Mouse (Mus musculus): ENCODE data around the gene Camkk1. TPM values are rescaled to one million over a fixed set of nuclear protein-coding genes. Genes with fewer than 3 reads are reported as not detected.
A peak's percentile ranks its signal among the peaks of the same experiment; 100 is the strongest.

Gene Camkk1
- polyA plus RNA-seq, 1 experiment from 2014 or later, result 30.6 TPM

GRCm38 (mm10) chr11:73016103-73016420 is 2.7 kb upstream of the Camkk1 start:
- ATAC-seq (replicated peaks), result no peak
- no peaks in the 10 kb centered on the region for H3K9me3 ChIP-seq
- 70% methylated on average over 6 of the region's 6 CpGs for WGBS
- H3K4me2 ChIP-seq, result no peak overlapping the region
- no peak overlapping the region for H3K9ac ChIP-seq
- H3K27ac ChIP-seq, result no peak overlapping the region
- H3K4me3 ChIP-seq, result no peak overlapping the region
- H3K27me3 ChIP-seq (replicated peaks), result peaks cover 15% of the 10 kb centered on the region
- no peaks in the 10 kb centered on the region for H3K36me3 ChIP-seq (replicated peaks)
- H3K4me1 ChIP-seq, result peaks cover 16% of the 10 kb centered on the region

- Histone ChIP-seq H3K9ac (peak overlapping the region; percentile 66), H3K9me3 (no peaks in the 10 kb centered on the region), H3K36me3 (replicated peaks) (no peaks in the 10 kb centered on the region), H3K4me1 (peaks cover 16% of the 10 kb centered on the region), H3K4me3 (peak overlapping the region; percentile 76), H3K27ac (peak overlapping the region; percentile 76), H3K27me3 (replicated peaks) (peaks cover 15% of the 10 kb centered on the region), H3K4me2 (peak overlapping the region; percentile 92)
- peak; percentile 83 for ATAC-seq (replicated peaks)
- under 1% methylated on average over 46 of the region's 46 CpGs for WGBS
Measured at GRCm38 (mm10) chr11:73019147-73019795, 463 bp downstream of the Camkk1 start.

- H3K4me3 ChIP-seq, result no peak overlapping the region
- H3K9ac ChIP-seq, result no peak overlapping the region
- peaks cover 15% of the 10 kb centered on the region for H3K27me3 ChIP-seq (replicated peaks)
- H3K4me1 ChIP-seq, result peaks cover 16% of the 10 kb centered on the region
- ATAC-seq (replicated peaks), result no peak
- H3K9me3 ChIP-seq, result no peaks in the 10 kb centered on the region
- H3K4me2 ChIP-seq, result no peak overlapping the region
- no peaks in the 10 kb centered on the region for H3K36me3 ChIP-seq (replicated peaks)
- no peak overlapping the region for H3K27ac ChIP-seq
- WGBS, result 54% methylated on average over 7 of the region's 7 CpGs
Measured at GRCm38 (mm10) chr11:73020953-73021800, 2.4 kb downstream of the Camkk1 start.

GRCm38 (mm10) chr11:73023099-73023498 is 4.3 kb downstream of the Camkk1 start:
- peaks cover 11% of the 10 kb centered on the region; the same call in 1 of the 2 replicates for H3K27me3 ChIP-seq (replicated peaks)
- H3K36me3 ChIP-seq (replicated peaks), result no peaks in the 10 kb centered on the region
- 49% methylated on average over 9 of the region's 9 CpGs for WGBS
- no peak overlapping the region for H3K9ac ChIP-seq
- no peak for ATAC-seq (replicated peaks)
- peaks cover 16% of the 10 kb centered on the region for H3K4me1 ChIP-seq
- H3K4me2 ChIP-seq, result no peak overlapping the region
- H3K4me3 ChIP-seq, result no peak overlapping the region
- H3K9me3 ChIP-seq, result no peaks in the 10 kb centered on the region
- H3K27ac ChIP-seq, result no peak overlapping the region

GRCm38 (mm10) chr11:73023827-73024226 is 5.0 kb downstream of the Camkk1 start:
- no peak overlapping the region for H3K4me2 ChIP-seq
- H3K4me1 ChIP-seq, result peaks cover 11% of the 10 kb centered on the region
- no peak overlapping the region for H3K9ac ChIP-seq
- no peak for ATAC-seq (replicated peaks)
- 20% methylated on average over 4 of the region's 4 CpGs for WGBS
- peaks cover 11% of the 10 kb centered on the region; the same call in 1 of the 2 replicates for H3K27me3 ChIP-seq (replicated peaks)
- no peak overlapping the region for H3K27ac ChIP-seq
- no peaks in the 10 kb centered on the region for H3K36me3 ChIP-seq (replicated peaks)
- no peak overlapping the region for H3K4me3 ChIP-seq
- H3K9me3 ChIP-seq, result no peaks in the 10 kb centered on the region

DNA sequence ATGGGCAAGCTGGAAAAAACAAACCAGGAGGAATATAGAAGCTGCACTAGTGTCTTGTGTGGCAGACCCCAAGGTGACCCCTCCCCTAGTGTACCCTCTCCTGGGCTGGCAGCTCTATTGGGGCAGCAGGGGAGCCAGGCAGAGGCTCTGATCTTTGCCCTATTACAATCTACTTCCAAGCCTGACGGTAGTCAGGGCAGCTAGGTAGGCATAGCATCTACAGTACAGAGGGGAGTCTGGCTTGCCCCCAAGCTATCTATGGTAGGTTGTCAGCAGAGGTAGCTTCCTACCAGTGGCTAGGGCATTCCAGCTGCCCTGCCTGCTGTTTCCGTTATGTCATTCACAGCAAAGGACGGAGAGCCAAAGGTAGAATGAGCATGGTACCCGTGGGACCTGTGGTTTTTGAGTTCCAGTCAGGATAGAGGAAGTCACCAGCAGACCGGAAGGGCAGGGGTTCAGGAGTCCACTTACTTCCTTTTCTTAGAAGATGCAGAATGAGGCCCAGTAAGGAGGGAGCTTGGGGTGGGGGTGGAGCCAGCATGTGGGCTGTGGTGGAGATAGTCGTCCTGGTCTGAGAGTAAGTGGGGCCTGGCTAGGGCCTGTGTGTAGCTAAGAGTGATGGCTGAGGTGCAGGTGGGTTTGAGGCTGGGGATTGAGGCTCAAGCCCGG is 5.6 kb downstream of the Camkk1 start:
- H3K36me3 ChIP-seq (replicated peaks), result no peaks in the 10 kb centered on the region
- no peak for ATAC-seq (replicated peaks)
- no peak overlapping the region for H3K9ac ChIP-seq
- 68% methylated on average over 7 of the region's 7 CpGs for WGBS
- peaks cover 11% of the 10 kb centered on the region for H3K4me1 ChIP-seq
- H3K27me3 ChIP-seq (replicated peaks), result peaks cover 11% of the 10 kb centered on the region; the same call in 1 of the 2 replicates
- H3K27ac ChIP-seq, result no peak overlapping the region
- no peak overlapping the region for H3K4me3 ChIP-seq
- no peaks in the 10 kb centered on the region for H3K9me3 ChIP-seq
- H3K4me2 ChIP-seq, result no peak overlapping the region

DNA sequence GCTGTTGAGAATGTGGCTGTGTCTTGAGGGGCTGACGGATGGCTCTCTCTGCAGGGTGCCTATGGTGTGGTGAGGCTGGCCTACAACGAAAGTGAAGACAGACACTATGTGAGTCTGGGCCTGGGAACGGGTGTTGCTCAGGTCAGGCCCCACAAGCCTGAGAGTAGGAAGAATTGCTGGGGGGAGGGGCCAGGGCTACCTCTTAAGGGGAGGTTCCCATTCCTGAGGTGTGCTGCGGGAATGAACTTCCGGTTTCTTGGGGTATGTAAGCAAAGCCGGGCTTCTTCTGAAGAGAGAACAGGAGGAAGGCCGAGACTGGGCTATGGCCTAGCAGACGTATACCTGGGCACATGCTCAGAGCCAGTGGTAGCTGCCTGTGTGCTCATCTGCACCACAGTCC is 8.2 kb downstream of the Camkk1 start:
- no peaks in the 10 kb centered on the region for H3K36me3 ChIP-seq (replicated peaks)
- no peak overlapping the region for H3K4me2 ChIP-seq
- ATAC-seq (replicated peaks), result no peak
- no peaks in the 10 kb centered on the region for H3K27me3 ChIP-seq (replicated peaks)
- WGBS, result 59% methylated on average over 8 of the region's 8 CpGs
- no peak overlapping the region for H3K9ac ChIP-seq
- H3K4me3 ChIP-seq, result no peak overlapping the region
- peaks cover 11% of the 10 kb centered on the region for H3K4me1 ChIP-seq
- H3K27ac ChIP-seq, result no peak overlapping the region
- H3K9me3 ChIP-seq, result no peaks in the 10 kb centered on the region

GRCm38 (mm10) chr11:73030821-73031498 is 12.2 kb downstream of the Camkk1 start:
- no peaks in the 10 kb centered on the region for H3K27me3 ChIP-seq (replicated peaks)
- peak overlapping the region; percentile 57 for H3K4me2 ChIP-seq
- H3K4me1 ChIP-seq, result peaks cover 11% of the 10 kb centered on the region
- peak overlapping the region; percentile 29 for H3K4me3 ChIP-seq
- ATAC-seq (replicated peaks), result peak; percentile 93
- no peaks in the 10 kb centered on the region for H3K36me3 ChIP-seq (replicated peaks)
- H3K9me3 ChIP-seq, result no peaks in the 10 kb centered on the region
- H3K27ac ChIP-seq, result peak overlapping the region; percentile 82
- 24% methylated on average over 20 of the region's 20 CpGs for WGBS
- H3K9ac ChIP-seq, result peak overlapping the region; percentile 40; the same call in 1 of the 2 replicates

- 36% methylated on average over 5 of the region's 5 CpGs for WGBS
- peak overlapping the region; percentile 31; the same call in 1 of the 2 replicates for H3K9ac ChIP-seq
- no peaks in the 10 kb centered on the region for H3K36me3 ChIP-seq (replicated peaks)
- H3K9me3 ChIP-seq, result no peaks in the 10 kb centered on the region
- peak overlapping the region; percentile 57 for H3K4me2 ChIP-seq
- H3K4me1 ChIP-seq, result peaks cover 11% of the 10 kb centered on the region
- H3K4me3 ChIP-seq, result peak overlapping the region; percentile 29; the same call in 1 of the 2 replicates
- H3K27me3 ChIP-seq (replicated peaks), result no peaks in the 10 kb centered on the region
- H3K27ac ChIP-seq, result peak overlapping the region; percentile 82
- ATAC-seq (replicated peaks), result no peak
Measured at GRCm38 (mm10) chr11:73031536-73031935, 12.7 kb downstream of the Camkk1 start.

DNA sequence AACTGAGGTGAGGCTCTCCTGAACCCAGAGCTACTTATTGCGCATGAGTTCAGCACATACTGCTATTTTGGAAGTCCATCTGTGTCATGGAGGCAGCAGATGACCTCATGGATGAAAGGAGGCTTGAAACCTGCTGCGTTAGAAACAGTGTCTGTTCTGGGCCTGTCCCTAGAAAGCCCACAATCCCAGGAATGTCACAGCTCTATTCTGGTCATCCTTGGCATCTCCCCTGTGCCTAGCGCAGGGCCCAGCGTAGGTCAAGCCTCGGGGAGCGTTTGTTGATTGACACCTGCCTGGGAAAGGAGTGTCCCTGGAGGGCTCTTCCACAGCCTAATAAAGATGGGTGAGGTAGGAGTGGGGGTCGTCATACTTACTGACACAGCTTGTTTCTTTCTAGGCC is 17.3 kb downstream of the Camkk1 start:
- peaks cover 7% of the 10 kb centered on the region for H3K4me1 ChIP-seq
- WGBS, result 84% methylated on average over 7 of the region's 7 CpGs
- no peak for ATAC-seq (replicated peaks)

DNA sequence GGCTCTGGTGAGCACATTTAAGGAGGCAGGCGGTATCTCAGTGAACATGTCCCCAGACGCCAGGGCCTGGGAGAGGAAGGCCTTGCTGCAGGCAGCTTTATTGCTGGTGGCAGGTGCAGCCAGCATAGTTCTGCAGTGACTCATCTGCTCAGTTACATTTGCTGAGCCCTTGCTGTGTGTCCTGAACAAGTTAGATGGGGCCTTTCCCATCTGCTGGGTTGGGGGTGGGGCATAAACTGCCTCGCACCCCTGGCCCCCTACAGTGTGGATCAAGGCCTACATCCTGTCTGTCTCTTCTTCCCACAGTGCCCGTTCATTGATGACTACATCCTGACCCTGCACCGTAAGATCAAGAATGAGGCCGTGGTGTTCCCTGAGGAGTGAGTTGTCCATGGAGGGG is 18.1 kb downstream of the Camkk1 start:
- H3K4me1 ChIP-seq, result no peaks in the 10 kb centered on the region
- H3K36me3 ChIP-seq (replicated peaks), result peaks cover 6% of the 10 kb centered on the region; the same call in 1 of the 2 replicates
- H3K9me3 ChIP-seq, result no peaks in the 10 kb centered on the region
- H3K27me3 ChIP-seq (replicated peaks), result no peaks in the 10 kb centered on the region
- WGBS, result 55% methylated on average over 6 of the region's 6 CpGs
- H3K27ac ChIP-seq, result no peak overlapping the region
- no peak overlapping the region for H3K4me2 ChIP-seq
- no peak overlapping the region for H3K9ac ChIP-seq
- H3K4me3 ChIP-seq, result no peak overlapping the region
- no peak for ATAC-seq (replicated peaks)

More for the DNA sequence above, 17.3 kb downstream of the Camkk1 start:
- Histone ChIP-seq H3K4me2 (no peak overlapping the region), H3K4me3 (no peak overlapping the region), H3K9ac (no peak overlapping the region), H3K9me3 (no peaks in the 10 kb centered on the region), H3K36me3 (replicated peaks) (peaks cover 6% of the 10 kb centered on the region; the same call in 1 of the 2 replicates), H3K27me3 (replicated peaks) (no peaks in the 10 kb centered on the region), H3K27ac (no peak overlapping the region)

DNA sequence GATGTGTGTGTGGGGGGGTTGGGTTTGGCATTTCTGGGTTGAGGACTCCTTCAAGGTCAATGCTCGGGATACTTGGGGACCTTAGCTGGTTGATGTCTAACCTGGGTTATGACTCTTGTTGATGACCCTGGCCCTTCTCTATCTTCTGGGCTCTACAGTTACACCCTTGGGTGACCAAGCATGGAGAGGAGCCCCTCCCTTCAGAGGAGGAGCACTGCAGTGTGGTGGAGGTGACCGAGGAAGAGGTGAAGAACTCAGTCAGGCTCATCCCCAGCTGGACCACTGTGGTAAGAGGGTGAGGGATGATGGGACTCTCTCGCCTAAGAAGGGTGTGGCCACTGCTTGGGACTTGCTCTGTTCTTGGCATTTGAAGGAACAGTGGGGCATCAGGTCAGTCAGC is 18.9 kb downstream of the Camkk1 start:
- H3K4me1 ChIP-seq, result no peaks in the 10 kb centered on the region
- H3K4me3 ChIP-seq, result no peak overlapping the region
- 91% methylated on average over 3 of the region's 3 CpGs for WGBS
- H3K36me3 ChIP-seq (replicated peaks), result peaks cover 6% of the 10 kb centered on the region; the same call in 1 of the 2 replicates
- no peak overlapping the region for H3K4me2 ChIP-seq
- no peaks in the 10 kb centered on the region for H3K9me3 ChIP-seq
- ATAC-seq (replicated peaks), result no peak
- no peak overlapping the region for H3K27ac ChIP-seq
- H3K9ac ChIP-seq, result no peak overlapping the region
- H3K27me3 ChIP-seq (replicated peaks), result no peaks in the 10 kb centered on the region
